Mouse (Mus musculus) ovary, postnatal 36 days (tissue): ENCODE measurements around the gene Coq5.
"Not testable (repeated sequence)": the region's sequence is repeated elsewhere in the genome, so short reads cannot be mapped to it uniquely, and the experiment has no call there.

Source experiments
- DNase-seq: peaks from one replicate; pipeline ENCODE4 v3.0.0; 2022; ENCODE audit warnings: low spot score, mixed read lengths

The Coq5 gene

DNA sequence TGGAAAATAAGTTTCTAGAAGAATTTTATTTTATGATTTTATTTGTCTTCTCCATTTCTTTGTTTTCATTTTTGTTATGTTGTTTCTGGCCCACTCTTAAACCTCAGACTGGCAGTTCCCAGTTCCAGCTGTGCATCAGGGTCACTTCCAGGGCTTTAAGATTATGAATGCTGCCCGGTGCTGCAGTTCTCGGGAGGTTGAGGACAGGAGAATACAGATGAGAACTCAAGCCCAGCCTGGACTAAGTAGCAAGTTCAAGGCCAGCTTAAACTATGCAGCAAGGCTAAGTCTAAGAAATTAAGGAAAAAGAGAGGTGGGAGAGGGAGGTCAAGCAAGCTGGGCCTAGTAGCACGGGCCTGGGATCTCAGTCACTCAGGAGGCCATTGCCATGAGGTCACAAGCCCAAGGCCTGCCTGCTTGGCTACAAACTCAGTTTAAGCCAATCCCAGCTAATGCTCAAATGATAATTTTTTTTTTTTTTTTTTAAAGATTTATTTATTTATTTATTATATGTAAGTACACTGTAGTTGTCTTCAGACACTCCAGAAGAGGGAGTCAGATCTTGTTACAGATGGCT is 11.9 kb upstream of the Coq5 start:
- no peak for DNase-seq

- DNase-seq: no peak
These were observed 11.2 kb upstream of the Coq5 start for GRCm38 (mm10) chr5:115268266-115268665.

- DNase-seq: no peak
These were observed 9.5 kb upstream of the Coq5 start for GRCm38 (mm10) chr5:115269969-115270368.

DNA sequence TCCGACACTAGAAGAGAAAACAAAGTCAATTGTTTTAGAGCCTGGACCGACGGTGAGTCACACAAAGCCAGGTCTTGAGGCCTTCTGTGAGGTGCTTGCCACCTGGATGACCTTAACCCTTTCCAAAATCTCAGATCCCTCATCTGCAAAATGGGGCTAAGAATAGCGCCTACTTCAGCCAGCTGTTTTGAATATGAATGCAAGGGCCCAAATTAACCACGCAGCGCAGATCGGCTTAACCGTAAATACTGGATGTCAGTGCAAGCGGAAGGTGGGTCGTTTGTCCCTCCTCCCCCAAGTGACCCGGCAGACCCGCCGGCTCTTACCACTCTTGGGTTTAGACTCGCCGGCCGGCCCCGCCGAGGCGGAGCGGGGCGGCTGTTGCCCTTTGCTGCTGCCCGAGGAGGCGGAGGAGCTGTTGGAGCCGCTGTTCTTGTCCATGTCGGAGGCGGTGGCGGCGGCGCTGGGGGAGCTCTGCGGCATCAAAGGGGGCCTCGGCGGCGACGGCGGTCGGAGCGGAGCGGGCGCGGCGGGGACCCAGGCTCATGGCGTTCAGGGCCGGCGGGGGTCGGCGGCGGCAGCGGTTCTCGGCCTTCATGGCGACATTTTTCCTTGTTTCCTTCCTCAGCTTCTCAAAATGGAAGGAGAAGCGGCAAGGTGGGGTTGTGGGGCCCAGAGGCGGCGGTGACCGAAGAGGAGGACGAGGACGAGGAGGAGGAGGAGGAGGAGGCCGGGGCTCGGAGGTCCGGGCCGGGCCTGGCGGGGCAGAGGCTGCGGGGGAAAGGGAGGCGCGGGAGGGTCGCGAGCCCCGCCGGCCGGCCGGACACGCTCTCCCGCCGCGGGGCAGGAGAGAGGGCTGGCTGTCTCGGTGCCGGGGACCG is 7.3 kb upstream of the Coq5 start:
- DNase-seq: peak; percentile 57

GRCm38 (mm10) chr5:115272812-115273548 is 6.5 kb upstream of the Coq5 start, which contains the start of gene Rnf10:
TSS of gene Rnf10 (minus strand) at chr5:115272898.
- DNase-seq: peak; percentile 95

DNA sequence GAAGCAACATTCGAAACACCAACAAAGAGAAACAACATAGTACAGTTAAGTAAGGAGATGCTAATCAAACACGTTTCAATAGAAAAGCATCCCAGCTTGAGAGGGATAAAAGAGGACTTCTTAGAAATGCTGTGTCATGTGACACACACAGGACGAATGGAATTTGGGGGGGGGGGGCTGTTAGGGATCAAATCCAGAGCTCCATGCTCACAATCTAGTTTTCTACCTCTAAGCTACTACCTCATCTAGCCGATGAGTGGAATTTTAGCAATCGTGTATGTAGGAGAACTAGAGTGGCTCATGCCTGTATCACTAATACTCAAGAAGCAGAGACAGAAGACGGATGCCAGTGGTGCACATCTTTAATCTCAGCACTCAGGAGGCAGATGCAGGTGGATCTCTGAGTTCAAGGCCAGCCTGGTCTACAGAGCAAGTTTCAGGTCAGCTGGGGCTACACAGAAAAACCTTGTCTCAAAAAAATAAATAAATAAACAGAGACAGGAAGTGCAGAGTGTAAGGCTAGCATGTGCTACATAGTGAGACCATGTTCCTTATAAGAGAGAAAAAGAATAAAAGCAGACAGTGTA is 5.8 kb upstream of the Coq5 start:
- no peak for DNase-seq

DNA sequence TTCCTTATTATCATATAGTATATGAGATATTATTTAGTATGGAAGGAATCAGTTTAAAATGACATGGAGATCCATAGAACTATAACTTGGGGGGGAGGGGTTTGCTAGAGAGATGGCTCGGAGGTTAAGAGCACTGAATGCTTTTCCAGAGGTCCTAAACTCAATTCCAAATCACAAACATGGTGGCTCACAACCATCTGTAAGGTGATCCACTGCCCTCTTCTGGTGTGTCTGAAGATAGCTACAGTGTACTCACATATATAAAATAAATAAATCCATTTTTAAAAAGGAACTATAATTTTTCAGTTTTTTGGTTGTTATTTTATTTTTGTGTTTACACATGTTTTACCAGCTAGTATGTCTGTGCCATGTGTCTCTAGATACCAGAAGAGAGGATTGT is 5.1 kb upstream of the Coq5 start:
- no peak for DNase-seq

- no peak for DNase-seq
These were observed 4.7 kb upstream of the Coq5 start for GRCm38 (mm10) chr5:115274771-115275170.

- no peak for DNase-seq
These were observed 3.5 kb upstream of the Coq5 start for GRCm38 (mm10) chr5:115275998-115276397.

DNA sequence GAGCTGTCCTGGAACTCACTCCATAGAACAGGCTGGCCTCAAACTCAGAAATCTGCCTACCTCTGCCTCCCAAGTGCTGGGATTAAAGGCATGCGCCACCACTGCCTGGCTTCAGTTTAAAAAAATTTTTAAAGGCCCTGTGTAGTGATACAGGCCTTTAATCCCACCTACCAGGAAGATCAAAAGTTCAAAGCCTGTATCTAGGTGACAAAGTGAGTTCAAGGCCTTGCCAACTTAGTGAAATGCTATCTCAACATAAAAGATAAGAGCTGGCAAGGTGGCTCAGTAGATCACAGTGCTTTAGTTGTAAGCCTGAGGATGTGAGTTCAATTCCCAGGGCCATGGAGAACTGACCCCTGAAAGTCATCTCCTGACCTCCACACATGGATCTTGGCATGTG is 1.4 kb upstream of the Coq5 start:
- no peak for DNase-seq

DNA sequence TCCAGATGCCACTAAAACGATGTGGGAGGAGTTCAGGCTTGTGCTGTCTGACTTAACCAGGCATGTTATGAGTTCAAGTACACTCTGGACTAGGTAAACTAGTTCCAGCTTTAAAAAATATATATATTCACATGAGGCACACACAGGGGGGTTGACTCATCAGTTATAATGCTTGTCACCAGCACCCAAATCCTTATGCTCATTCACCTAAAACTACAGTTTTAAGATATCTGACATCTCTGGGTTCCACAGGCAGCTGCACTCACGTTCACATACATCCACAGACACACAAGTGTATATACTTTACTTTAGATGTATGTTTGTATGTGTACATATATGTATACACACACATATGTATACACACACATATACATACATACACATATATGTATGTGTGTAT is 681 bp upstream of the Coq5 start:
- no peak for DNase-seq

DNA sequence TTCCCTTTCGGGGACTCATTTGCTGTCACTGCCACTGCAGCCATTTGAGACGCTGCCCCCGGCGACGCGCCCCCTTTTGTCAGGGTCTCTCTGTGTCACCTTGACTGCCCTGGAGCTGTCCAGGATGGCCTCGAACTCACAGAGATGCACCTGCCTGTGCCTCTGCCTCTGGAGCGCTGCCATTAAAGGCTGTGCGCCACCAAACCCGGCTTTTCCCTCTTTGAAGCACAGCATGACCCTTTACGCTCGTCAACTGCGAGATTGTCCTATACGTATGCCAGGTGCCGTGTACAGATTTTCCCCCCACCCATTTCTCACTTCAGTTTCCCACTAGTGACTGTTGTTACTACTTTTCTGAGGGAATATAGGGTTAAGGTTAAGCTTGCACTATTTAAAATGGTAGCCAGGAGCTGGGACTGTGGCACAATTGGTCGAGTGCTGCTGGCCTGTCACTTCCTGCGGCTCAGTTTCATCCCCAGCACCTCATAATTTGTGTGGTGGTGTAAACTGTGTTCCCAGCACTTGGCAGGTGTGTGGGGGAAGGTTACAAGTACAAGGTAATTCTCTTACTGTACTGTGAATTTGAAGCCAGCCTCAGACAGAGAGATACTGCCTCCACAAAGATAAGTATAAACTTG is 703 bp downstream of the Coq5 start:
- DNase-seq: peak; percentile 29

GRCm38 (mm10) chr5:115284735-115285134 is 5.3 kb downstream of the Coq5 start:
- no peak for DNase-seq

- DNase-seq: no peak
These were observed 14.7 kb downstream of the Coq5 start for GRCm38 (mm10) chr5:115294173-115294572.

GRCm38 (mm10) chr5:115296347-115296746 is 16.9 kb downstream of the Coq5 start:
- DNase-seq: no peak

- DNase-seq: peak; percentile 62
These were observed 20.7 kb downstream of the Coq5 start for GRCm38 (mm10) chr5:115300035-115300744.

DNA sequence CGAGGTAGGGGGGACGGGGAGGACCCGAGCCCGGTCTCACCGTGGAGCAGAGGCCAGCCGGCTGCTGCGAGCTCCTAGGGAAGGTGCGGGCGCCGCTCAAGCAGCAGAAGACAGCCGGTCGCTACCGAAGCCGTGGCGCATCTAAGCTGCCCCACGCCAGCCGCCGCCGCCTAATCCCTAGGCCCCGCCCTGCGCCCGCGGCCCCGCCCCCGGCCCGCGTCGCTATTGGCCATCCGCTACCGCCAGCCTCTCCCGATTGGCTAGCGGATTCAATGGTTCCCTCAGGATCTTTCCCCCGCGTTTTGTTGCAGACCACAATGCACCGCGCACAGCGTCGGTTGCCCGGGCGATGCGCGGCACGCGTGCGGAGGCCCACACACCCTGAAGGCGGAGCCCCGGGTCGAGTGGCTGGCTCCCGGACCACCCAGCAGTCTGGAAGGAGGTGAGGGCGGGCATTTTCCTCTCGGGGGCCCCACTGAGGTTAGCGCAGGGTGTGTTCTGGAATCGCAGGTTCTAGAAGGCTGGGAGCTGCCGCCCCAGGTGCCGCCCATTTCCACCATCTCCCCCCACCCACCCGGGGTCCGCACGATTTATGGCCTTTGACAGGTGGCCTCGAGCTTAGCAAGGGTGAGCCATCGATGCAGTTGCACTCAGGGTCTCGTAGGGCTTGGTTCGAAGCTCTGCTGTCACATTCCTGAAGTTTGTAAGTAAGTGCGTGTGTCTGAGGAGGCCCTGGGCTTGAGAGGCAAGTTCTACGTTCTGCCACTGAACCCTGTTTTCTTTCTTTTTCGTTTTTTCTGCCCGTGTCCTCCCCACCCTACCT is 21.5 kb downstream of the Coq5 start, which contains the start of gene Dynll1:
TSS of gene Dynll1 (minus strand) at position 208 of the 823 bp plus-strand sequence.
- peak; percentile 100 for DNase-seq

DNA sequence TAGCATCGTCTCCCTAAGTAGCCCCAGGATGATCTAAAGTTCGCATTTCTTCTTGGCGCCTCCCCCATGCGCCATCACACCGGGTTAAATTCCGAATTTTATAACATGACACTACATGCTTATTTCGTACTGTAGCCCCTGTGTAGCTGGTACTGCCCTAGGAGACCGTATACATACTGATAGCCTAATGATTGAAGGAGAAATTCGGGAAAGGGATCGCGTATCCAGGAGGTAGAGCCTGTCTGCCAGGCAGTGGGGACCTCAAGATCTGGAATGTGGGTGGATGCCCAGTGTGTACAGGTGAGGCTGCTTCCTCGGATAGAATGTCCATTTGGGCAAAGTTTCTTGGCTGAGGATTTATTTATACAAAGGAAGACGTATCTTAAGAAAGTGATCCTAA is 22.1 kb downstream of the Coq5 start:
- no peak for DNase-seq

DNA sequence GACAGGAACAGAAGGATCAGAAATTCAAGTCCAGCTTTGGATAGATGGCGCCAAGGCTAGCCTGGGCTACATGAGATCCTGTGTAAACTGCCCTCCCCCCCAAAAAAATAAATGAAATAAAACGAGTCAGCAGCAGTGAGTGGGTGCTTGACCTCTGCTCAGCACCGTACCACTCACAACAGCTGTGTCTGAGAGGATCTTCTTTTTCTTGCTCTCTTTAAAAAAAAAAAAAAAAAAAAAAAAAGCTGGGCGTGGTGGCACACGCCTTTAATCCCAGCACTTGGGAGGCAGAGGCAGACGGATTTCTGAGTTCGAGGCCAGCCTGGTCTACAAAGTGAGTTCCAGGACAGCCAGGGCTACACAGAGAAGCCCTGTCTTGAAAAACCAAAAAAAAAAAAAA is 22.7 kb downstream of the Coq5 start:
- not testable (repeated sequence) for DNase-seq

GRCm38 (mm10) chr5:115312354-115312753 is 32.9 kb downstream of the Coq5 start:
- DNase-seq: no peak
